Mouse (Mus musculus): Measurements from ENCODE around the gene Olfr1112.
"Not testable (repeated sequence)": the region's sequence is repeated elsewhere in the genome, so short reads cannot be mapped to it uniquely, and the experiment has no call there.

Olfr1112 gene

GRCm38 (mm10) chr2:87187498-87187897 is at the start of gene Olfr1112:
Gene Olfr1112, plus strand, starts transcription at chr2:87187798.
- no peak for DNase-seq

GRCm38 (mm10) chr2:87140200-87140599 is 47.4 kb upstream of the Olfr1112 start, which contains the start of gene Olfr1110:
Gene Olfr1110, minus strand, starts transcription at chr2:87140300.
- no peak for DNase-seq

- no peak for DNase-seq
Observed at GRCm38 (mm10) chr2:87152524-87152923, 35.1 kb upstream of the Olfr1112 start, which contains the start of gene Olfr1111. Gene Olfr1111, minus strand, starts transcription at chr2:87152624.

- not testable (repeated sequence) for DNase-seq
Observed at GRCm38 (mm10) chr2:87167731-87168130, 19.9 kb upstream of the Olfr1112 start.

DNA sequence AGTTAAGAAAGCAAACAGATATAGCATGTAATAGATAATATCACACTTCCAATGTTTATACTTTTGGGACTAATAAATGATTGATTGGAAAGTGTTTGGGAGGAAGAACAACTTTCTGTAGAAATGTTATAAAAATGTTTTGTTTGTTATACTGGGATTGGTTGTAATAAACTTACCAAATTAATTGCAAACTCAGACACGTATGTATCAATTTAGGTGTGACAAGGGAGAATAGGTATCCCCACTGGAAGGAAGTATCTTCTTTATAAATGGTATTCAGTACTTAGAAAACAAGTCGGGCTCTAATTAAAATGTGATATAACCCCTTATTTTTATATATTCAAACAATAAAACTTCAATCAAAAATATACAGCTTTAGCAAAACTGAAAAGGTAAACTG is 21.1 kb downstream of the Olfr1112 start, which contains the start of gene Olfr1113:
TSS of gene Olfr1113 (plus strand) at position 301 of the 400 bp plus-strand sequence.
- no peak for DNase-seq
